Mouse (Mus musculus) heart, postnatal 36 days (tissue): Measurements from ENCODE around the gene Pde6c. TPM values are rescaled to one million over a fixed set of nuclear protein-coding genes. Genes with fewer than 3 reads are reported as not detected.

Source experiments
- DNase-seq, 2 experiments: peaks; one replicate each; pipeline ENCODE4 v3.0.0; 2021 to 2022
- intact Hi-C: fragments of 180-260 bp; cut with DNase I; formaldehyde crosslinking; loops from one replicate; pipeline ENCODE4 v1.15.1; 2025
- total RNA-seq, 2 experiments: library from RNA; stranded (reverse); gene quantifications; 2 replicates each; pipeline ENCODE4 v1.2.3; 2021

The Pde6c gene
- total RNA-seq, 2 experiments from 2014 or later: not detected

GRCm38 (mm10) chr19:38232516-38232915, 99.9 kb downstream of the Pde6c start:
- intact Hi-C loops: no loop called here
- DNase-seq: no peak

Other genes with a start within 250 kb of the Pde6c start
- gene Myof, start 89.2 kb upstream of the Pde6c start, total RNA-seq: 10 to 100 TPM; 10.3 to 10.8 TPM
- gene Cep55, start 77.8 kb upstream of the Pde6c start, total RNA-seq: under 1 TPM; 0.44 to 0.46 TPM
- under 1 TPM in 1 of 2 experiments, not detected in 1; 0.22 TPM for gene Ffar4, start 35.7 kb upstream of the Pde6c start, total RNA-seq
- gene Rbp4, start 7.5 kb upstream of the Pde6c start, total RNA-seq: 1 to 10 TPM; 1.7 to 3.5 TPM
- 10 to 100 TPM; 11.4 to 11.8 TPM for gene Fra10ac1, start 91.4 kb downstream of the Pde6c start, total RNA-seq
- 1 to 10 TPM; 2.9 to 7.3 TPM for gene Lgi1, start 131.8 kb downstream of the Pde6c start, total RNA-seq